Mouse (Mus musculus) testis, postnatal 14 days (tissue): ENCODE data around the gene Rfng.
A peak's percentile ranks its signal among the peaks of the same experiment; 100 is the strongest.
"Not testable (repeated sequence)": the region's sequence is repeated elsewhere in the genome, so short reads cannot be mapped to it uniquely, and the experiment has no call there.

Experiments
- DNase-seq: peaks from one replicate; pipeline ENCODE4 v3.0.0; 2021; ENCODE audit warnings: low spot score

Gene Rfng

GRCm38 (mm10) chr11:120812068-120812467, 28.1 kb upstream of the Rfng start:
- no peak for DNase-seq

- no peak for DNase-seq
Observed at GRCm38 (mm10) chr11:120808010-120808409, 24.0 kb upstream of the Rfng start.

GRCm38 (mm10) chr11:120805375-120806298, 21.6 kb upstream of the Rfng start:
- no peak for DNase-seq

GRCm38 (mm10) chr11:120804769-120805168, 20.8 kb upstream of the Rfng start:
- no peak for DNase-seq

GRCm38 (mm10) chr11:120804274-120804673, 20.3 kb upstream of the Rfng start:
- no peak for DNase-seq

- DNase-seq = peak; percentile 85
Observed at GRCm38 (mm10) chr11:120800061-120800904, 16.3 kb upstream of the Rfng start.

- no peak for DNase-seq
Observed at GRCm38 (mm10) chr11:120799316-120799890, 15.4 kb upstream of the Rfng start.

GRCm38 (mm10) chr11:120798244-120798643, 14.2 kb upstream of the Rfng start:
- DNase-seq = no peak

GRCm38 (mm10) chr11:120796614-120796946, 12.6 kb upstream of the Rfng start:
- no peak for DNase-seq

GRCm38 (mm10) chr11:120795756-120796613, 12.0 kb upstream of the Rfng start, which contains the start of gene Dus1l:
Gene Dus1l, minus strand, starts transcription at chr11:120796403.
- DNase-seq = peak; percentile 95

GRCm38 (mm10) chr11:120792652-120793051, 8.6 kb upstream of the Rfng start:
- DNase-seq = no peak

- DNase-seq = no peak
Observed at GRCm38 (mm10) chr11:120789810-120790209, 5.8 kb upstream of the Rfng start.

GRCm38 (mm10) chr11:120789355-120789754, 5.3 kb upstream of the Rfng start:
- DNase-seq = no peak

- not testable (repeated sequence) for DNase-seq
Observed at GRCm38 (mm10) chr11:120788460-120788859, 4.5 kb upstream of the Rfng start.

- no peak for DNase-seq
Observed at GRCm38 (mm10) chr11:120785145-120785544, 1.1 kb upstream of the Rfng start.

GRCm38 (mm10) chr11:120783426-120784063, 462 bp downstream of the Rfng start:
- no peak for DNase-seq

- DNase-seq = not testable (repeated sequence)
Observed at GRCm38 (mm10) chr11:120781361-120781760, 2.6 kb downstream of the Rfng start.

- no peak for DNase-seq
Observed at GRCm38 (mm10) chr11:120779876-120780275, 4.1 kb downstream of the Rfng start.

GRCm38 (mm10) chr11:120777123-120777522, 6.9 kb downstream of the Rfng start:
- no peak for DNase-seq

- DNase-seq = peak; percentile 90
Observed at GRCm38 (mm10) chr11:120775774-120776469, 8.1 kb downstream of the Rfng start.
